Mouse (Mus musculus) limb, embryonic 15.5 days (tissue): ENCODE data around the gene Stk11ip. TPM values are rescaled to one million over a fixed set of nuclear protein-coding genes. Genes with fewer than 3 reads are reported as not detected.

Source experiments
- ATAC-seq: fragments of 200-750 bp; cut with Nextera tagmentation; 2 replicates; pipeline ENCODE4 v1.8.0; 2017; ENCODE audit warnings: low read depth, moderate TSS enrichment; ENCODE audit not compliant: insufficient number of reproducible peaks, low FRiP score, low TSS enrichment
- H3K27ac ChIP-seq: fragments of 300-500 bp; sonication (generic); 2 replicates; pipeline ENCODE4 v1.5.1; 2015; ENCODE audit warnings: moderate library complexity, mild to moderate bottlenecking, inconsistent platforms
- H3K27me3 ChIP-seq: fragments of 300-500 bp; sonication (generic); 2 replicates; pipeline ENCODE4 v1.6.1; 2015; ENCODE audit warnings: inconsistent platforms
- H3K36me3 ChIP-seq: fragments of 300-500 bp; sonication (generic); 2 replicates; pipeline ENCODE4 v1.6.1; 2015; ENCODE audit warnings: inconsistent platforms
- H3K4me1 ChIP-seq: fragments of 300-500 bp; sonication (generic); 2 replicates; pipeline ENCODE4 v1.6.1; 2015; ENCODE audit warnings: inconsistent platforms
- H3K4me2 ChIP-seq: fragments of 300-500 bp; sonication (generic); 2 replicates; pipeline ENCODE4 v1.6.1; 2015; ENCODE audit warnings: mild to moderate bottlenecking, inconsistent platforms
- H3K4me3 ChIP-seq: fragments of 300-500 bp; sonication (generic); 2 replicates; pipeline ENCODE4 v1.5.1; 2015; ENCODE audit warnings: mild to moderate bottlenecking, inconsistent platforms
- H3K9ac ChIP-seq: fragments of 300-500 bp; sonication (generic); 2 replicates; pipeline ENCODE4 v1.6.1; 2015; ENCODE audit warnings: inconsistent platforms
- H3K9me3 ChIP-seq: fragments of 300-500 bp; sonication (generic); 2 replicates; pipeline ENCODE4 v1.6.1; 2016; ENCODE audit warnings: inconsistent platforms
- WGBS: fragments of 180-500 bp; shearing (Covaris S2); methylation state at CpG from one replicate; pipeline ENCODE4 v1.1.7; 2015; 5-methylcytosine and 5-hydroxymethylcytosine counted together
- polyA plus RNA-seq: library from polyadenylated mRNA; unstranded; fragments of >200 nt; fragmentation: Nextera tagmentation; extraction: Ambion mirVana; gene quantifications from 2 replicates; pipeline ENCODE4 v1.2.1, GENCODE M21; 2015

Gene Stk11ip
- polyA plus RNA-seq, 1 experiment from 2014 or later: 20.2 TPM

- no peak overlapping the region for H3K4me2 ChIP-seq
- H3K9ac ChIP-seq: no peak overlapping the region
- H3K27me3 ChIP-seq: no peaks in the 10 kb centered on the region
- WGBS: 88% methylated on average over 17 of the region's 17 CpGs
- no peak for ATAC-seq
- H3K27ac ChIP-seq: no peak overlapping the region
- no peak overlapping the region for H3K4me3 ChIP-seq
- H3K36me3 ChIP-seq: peaks cover 50% of the 10 kb centered on the region
- H3K4me1 ChIP-seq: peaks cover 26% of the 10 kb centered on the region
- no peaks in the 10 kb centered on the region for H3K9me3 ChIP-seq
These were observed 27.5 kb downstream of the Stk11ip start for GRCm38 (mm10) chr1:75548871-75549270.

GRCm38 (mm10) chr1:75549289-75550279 lies 28.3 kb downstream of the Stk11ip start:
- WGBS: 74% methylated on average over 17 of the region's 17 CpGs

GRCm38 (mm10) chr1:75550586-75550985 lies 29.3 kb downstream of the Stk11ip start:
- 75% methylated on average over 15 of the region's 15 CpGs for WGBS
- Histone ChIP-seq H3K9me3 (no peaks in the 10 kb centered on the region), H3K27me3 (no peaks in the 10 kb centered on the region), H3K9ac (no peak overlapping the region), H3K36me3 (peaks cover 66% of the 10 kb centered on the region), H3K27ac (no peak overlapping the region), H3K4me3 (no peak overlapping the region), H3K4me2 (no peak overlapping the region), H3K4me1 (peaks cover 26% of the 10 kb centered on the region)
- no peak for ATAC-seq

More at GRCm38 (mm10) chr1:75549289-75550279, 28.3 kb downstream of the Stk11ip start:
- H3K36me3 ChIP-seq: peaks cover 57% of the 10 kb centered on the region
- no peak overlapping the region for H3K4me2 ChIP-seq
- ATAC-seq: no peak
- H3K27ac ChIP-seq: no peak overlapping the region
- no peak overlapping the region for H3K4me3 ChIP-seq
- H3K9ac ChIP-seq: no peak overlapping the region
- no peaks in the 10 kb centered on the region for H3K27me3 ChIP-seq
- no peaks in the 10 kb centered on the region for H3K9me3 ChIP-seq
- H3K4me1 ChIP-seq: peaks cover 26% of the 10 kb centered on the region

- H3K9ac ChIP-seq: no peak overlapping the region
- peaks cover 18% of the 10 kb centered on the region for H3K4me1 ChIP-seq
- peaks cover 73% of the 10 kb centered on the region for H3K36me3 ChIP-seq
- no peaks in the 10 kb centered on the region for H3K9me3 ChIP-seq
- H3K27me3 ChIP-seq: no peaks in the 10 kb centered on the region
- no peak overlapping the region for H3K27ac ChIP-seq
- no peak overlapping the region for H3K4me2 ChIP-seq
- 83% methylated on average over 7 of the region's 7 CpGs for WGBS
- no peak overlapping the region for H3K4me3 ChIP-seq
- ATAC-seq: no peak
These were observed 34.4 kb downstream of the Stk11ip start for GRCm38 (mm10) chr1:75555680-75556079.

GRCm38 (mm10) chr1:75556143-75556781 lies 34.9 kb downstream of the Stk11ip start:
- no peak overlapping the region for H3K4me3 ChIP-seq
- H3K36me3 ChIP-seq: peaks cover 68% of the 10 kb centered on the region
- no peak overlapping the region for H3K27ac ChIP-seq
- ATAC-seq: no peak
- no peak overlapping the region for H3K4me2 ChIP-seq
- H3K27me3 ChIP-seq: no peaks in the 10 kb centered on the region
- H3K9me3 ChIP-seq: no peaks in the 10 kb centered on the region
- 81% methylated on average over 9 of the region's 9 CpGs for WGBS
- no peak overlapping the region for H3K9ac ChIP-seq
- H3K4me1 ChIP-seq: peaks cover 14% of the 10 kb centered on the region

GRCm38 (mm10) chr1:75557041-75557440 lies 35.7 kb downstream of the Stk11ip start:
- no peaks in the 10 kb centered on the region for H3K27me3 ChIP-seq
- WGBS: 90% methylated on average over 7 of the region's 7 CpGs
- no peak overlapping the region for H3K9ac ChIP-seq
- H3K36me3 ChIP-seq: peaks cover 60% of the 10 kb centered on the region
- no peaks in the 10 kb centered on the region for H3K9me3 ChIP-seq
- no peak overlapping the region for H3K4me2 ChIP-seq
- no peak overlapping the region for H3K27ac ChIP-seq
- peaks cover 17% of the 10 kb centered on the region for H3K4me1 ChIP-seq
- H3K4me3 ChIP-seq: no peak overlapping the region
- no peak for ATAC-seq

- Histone ChIP-seq H3K27ac (peak overlapping the region; percentile 88), H3K9ac (no peak overlapping the region), H3K4me2 (no peak overlapping the region), H3K36me3 (peaks cover 44% of the 10 kb centered on the region), H3K9me3 (no peaks in the 10 kb centered on the region), H3K4me1 (peaks cover 17% of the 10 kb centered on the region), H3K4me3 (no peak overlapping the region), H3K27me3 (no peaks in the 10 kb centered on the region)
- ATAC-seq: no peak
- 77% methylated on average over 18 of the region's 18 CpGs for WGBS
These were observed 37.3 kb downstream of the Stk11ip start for GRCm38 (mm10) chr1:75558388-75559178.

- Histone ChIP-seq H3K4me3 (peak overlapping the region; percentile 17), H3K4me2 (peak overlapping the region; percentile 45), H3K4me1 (peaks cover 17% of the 10 kb centered on the region), H3K9ac (no peak overlapping the region), H3K27ac (peak overlapping the region; percentile 88), H3K9me3 (no peaks in the 10 kb centered on the region), H3K27me3 (no peaks in the 10 kb centered on the region), H3K36me3 (peaks cover 38% of the 10 kb centered on the region)
- peak; percentile 92 for ATAC-seq
- 3% methylated on average over 17 of the region's 17 CpGs for WGBS
These were observed 38.0 kb downstream of the Stk11ip start for GRCm38 (mm10) chr1:75559212-75559925.

- Histone ChIP-seq H3K27ac (no peak overlapping the region), H3K9me3 (no peaks in the 10 kb centered on the region), H3K4me1 (peaks cover 17% of the 10 kb centered on the region), H3K4me2 (no peak overlapping the region), H3K27me3 (no peaks in the 10 kb centered on the region), H3K4me3 (no peak overlapping the region), H3K36me3 (peaks cover 28% of the 10 kb centered on the region), H3K9ac (no peak overlapping the region)
- WGBS: 83% methylated on average over 12 of the region's 12 CpGs
- no peak for ATAC-seq
These were observed 39.0 kb downstream of the Stk11ip start for GRCm38 (mm10) chr1:75560206-75560913.

- Histone ChIP-seq H3K27ac (no peak overlapping the region), H3K9ac (no peak overlapping the region), H3K9me3 (no peaks in the 10 kb centered on the region), H3K36me3 (peaks cover 19% of the 10 kb centered on the region), H3K4me1 (peaks cover 17% of the 10 kb centered on the region), H3K27me3 (no peaks in the 10 kb centered on the region), H3K4me2 (no peak overlapping the region), H3K4me3 (no peak overlapping the region)
- 50% methylated on average over 4 of the region's 4 CpGs for WGBS
- ATAC-seq: no peak
These were observed 40.0 kb downstream of the Stk11ip start for GRCm38 (mm10) chr1:75561221-75561897.
